Mouse (Mus musculus) liver, embryonic 14.5 days (tissue): ENCODE data around the gene Phf14.

Experiments used
- CTCF ChIP-seq: IDR thresholded peaks from 2 replicates; pipeline ENCODE4 v1.5.1; 2016; ENCODE audit warnings: antibody characterized with exemption, low read depth, control low read depth
- EP300 ChIP-seq: IDR thresholded peaks from 2 replicates; pipeline ENCODE4 v1.6.1; 2016; ENCODE audit warnings: antibody characterized with exemption, low read depth

DNA sequence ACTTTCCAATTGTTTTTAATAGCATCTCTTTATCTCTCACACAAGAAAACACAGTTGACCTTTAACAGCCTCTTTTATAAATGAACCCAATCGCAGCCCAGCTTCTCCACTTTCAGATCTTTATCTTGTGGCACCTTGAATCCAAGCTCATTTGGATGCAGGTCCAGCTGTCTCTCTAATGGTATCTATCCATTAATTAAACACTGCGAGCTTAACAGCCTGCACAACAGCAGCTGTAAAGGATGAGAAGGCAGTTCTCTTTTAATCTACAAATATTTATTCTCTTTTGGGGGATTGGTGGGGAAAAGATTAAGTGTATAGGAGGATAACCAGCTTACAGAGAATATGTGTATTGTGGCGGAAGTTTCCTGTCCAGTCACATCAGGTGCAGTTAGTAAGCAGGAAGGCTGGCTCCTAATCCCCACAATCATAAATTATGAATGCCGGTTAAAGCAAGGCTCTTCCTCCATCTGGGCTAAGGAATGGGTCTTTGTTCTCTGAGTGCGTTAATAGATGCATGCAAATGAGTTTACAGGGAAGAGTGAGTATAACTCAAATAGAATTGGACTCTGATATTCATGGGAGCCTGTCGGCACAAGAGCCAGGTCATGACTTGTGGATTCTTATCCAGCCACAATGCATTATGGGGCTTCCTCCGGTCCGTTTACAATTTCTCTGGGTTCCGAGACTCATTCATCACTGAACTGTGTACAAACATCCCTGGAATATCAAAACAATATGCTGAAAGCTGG, 210.4 kb downstream of the Phf14 start:
- no peak for TF ChIP-seq CTCF
- TF ChIP-seq EP300 = no peak
